Mouse (Mus musculus): Measurements from ENCODE around the gene Fgfr2. TPM values are rescaled to one million over a fixed set of nuclear protein-coding genes. Genes with fewer than 3 reads are reported as not detected.

The Fgfr2 gene
- polyA plus RNA-seq, 1 experiment: 3.0 TPM

- Histone ChIP-seq H3K27ac (ENCODE audit: control insufficient read depth, insufficient read depth, low read depth, low read length) (no peak overlapping the region), H3K4me3 (ENCODE audit: control insufficient read depth, low read depth, low read length) (no peak overlapping the region), H3K36me3 (ENCODE audit: control insufficient read depth, insufficient read depth, low read length) (no peaks in the 10 kb centered on the region), H3K4me1 (ENCODE audit: control insufficient read depth, insufficient read depth, low read length) (no peaks in the 10 kb centered on the region), H3K27me3 (ENCODE audit: control insufficient read depth, insufficient read depth, low read length) (no peaks in the 10 kb centered on the region)
- no peak for TF ChIP-seq CTCF (IDR thresholded peaks at IDR 0.05; ENCODE audit: control insufficient read depth, insufficient read depth, insufficient replicate concordance, low read depth, low read length)
- no peak for TF ChIP-seq POLR2A (IDR thresholded peaks at IDR 0.05; ENCODE audit: control insufficient read depth, low read depth, low read length)
These were observed 923.5 kb downstream of the Fgfr2 start for GRCm38 (mm10) chr7:132199686-132200085.

GRCm38 (mm10) chr7:132198806-132199205 is 924.3 kb downstream of the Fgfr2 start:
- Histone ChIP-seq H3K4me3 (ENCODE audit: control insufficient read depth, low read depth, low read length) (no peak overlapping the region), H3K4me1 (ENCODE audit: control insufficient read depth, insufficient read depth, low read length) (no peaks in the 10 kb centered on the region), H3K36me3 (ENCODE audit: control insufficient read depth, insufficient read depth, low read length) (no peaks in the 10 kb centered on the region), H3K27me3 (ENCODE audit: control insufficient read depth, insufficient read depth, low read length) (no peaks in the 10 kb centered on the region), H3K27ac (ENCODE audit: control insufficient read depth, insufficient read depth, low read depth, low read length) (no peak overlapping the region)
- no peak for TF ChIP-seq POLR2A (IDR thresholded peaks at IDR 0.05; ENCODE audit: control insufficient read depth, low read depth, low read length)

- Histone ChIP-seq H3K4me3 (ENCODE audit: control insufficient read depth, low read depth, low read length) (no peak overlapping the region), H3K36me3 (ENCODE audit: control insufficient read depth, insufficient read depth, low read length) (no peaks in the 10 kb centered on the region), H3K27me3 (ENCODE audit: control insufficient read depth, insufficient read depth, low read length) (no peaks in the 10 kb centered on the region), H3K27ac (ENCODE audit: control insufficient read depth, insufficient read depth, low read depth, low read length) (no peak overlapping the region), H3K4me1 (ENCODE audit: control insufficient read depth, insufficient read depth, low read length) (no peaks in the 10 kb centered on the region)
- TF ChIP-seq POLR2A (IDR thresholded peaks at IDR 0.05; ENCODE audit: control insufficient read depth, low read depth, low read length) (no peak), CTCF (IDR thresholded peaks at IDR 0.05; ENCODE audit: control insufficient read depth, insufficient read depth, insufficient replicate concordance, low read depth, low read length) (no peak)
These were observed 925.2 kb downstream of the Fgfr2 start for GRCm38 (mm10) chr7:132197817-132198475.

- Histone ChIP-seq H3K4me3 (ENCODE audit: control insufficient read depth, low read depth, low read length) (no peak overlapping the region), H3K27me3 (ENCODE audit: control insufficient read depth, insufficient read depth, low read length) (no peaks in the 10 kb centered on the region), H3K4me1 (ENCODE audit: control insufficient read depth, insufficient read depth, low read length) (no peaks in the 10 kb centered on the region), H3K36me3 (ENCODE audit: control insufficient read depth, insufficient read depth, low read length) (no peaks in the 10 kb centered on the region), H3K27ac (ENCODE audit: control insufficient read depth, insufficient read depth, low read depth, low read length) (no peak overlapping the region)
- TF ChIP-seq POLR2A (IDR thresholded peaks at IDR 0.05; ENCODE audit: control insufficient read depth, low read depth, low read length) (no peak), CTCF (IDR thresholded peaks at IDR 0.05; ENCODE audit: control insufficient read depth, insufficient read depth, insufficient replicate concordance, low read depth, low read length) (no peak)
These were observed 926.6 kb downstream of the Fgfr2 start for GRCm38 (mm10) chr7:132196581-132196980.

GRCm38 (mm10) chr7:132193606-132194005 is 929.5 kb downstream of the Fgfr2 start:
- no peak for TF ChIP-seq CTCF (IDR thresholded peaks at IDR 0.05; ENCODE audit: control insufficient read depth, insufficient read depth, insufficient replicate concordance, low read depth, low read length)
- TF ChIP-seq POLR2A (IDR thresholded peaks at IDR 0.05; ENCODE audit: control insufficient read depth, low read depth, low read length): no peak
- Histone ChIP-seq H3K27ac (ENCODE audit: control insufficient read depth, insufficient read depth, low read depth, low read length) (no peak overlapping the region), H3K36me3 (ENCODE audit: control insufficient read depth, insufficient read depth, low read length) (no peaks in the 10 kb centered on the region), H3K27me3 (ENCODE audit: control insufficient read depth, insufficient read depth, low read length) (no peaks in the 10 kb centered on the region), H3K4me1 (ENCODE audit: control insufficient read depth, insufficient read depth, low read length) (no peaks in the 10 kb centered on the region), H3K4me3 (ENCODE audit: control insufficient read depth, low read depth, low read length) (no peak overlapping the region)

- H3K36me3 ChIP-seq (ENCODE audit: control insufficient read depth, insufficient read depth, low read length): no peaks in the 10 kb centered on the region
- TF ChIP-seq CTCF (IDR thresholded peaks at IDR 0.05; ENCODE audit: control insufficient read depth, insufficient read depth, insufficient replicate concordance, low read depth, low read length) (no peak), POLR2A (IDR thresholded peaks at IDR 0.05; ENCODE audit: control insufficient read depth, low read depth, low read length) (no peak)
- H3K4me1 ChIP-seq (ENCODE audit: control insufficient read depth, insufficient read depth, low read length): no peaks in the 10 kb centered on the region
- H3K4me3 ChIP-seq (ENCODE audit: control insufficient read depth, low read depth, low read length): no peak overlapping the region
- no peaks in the 10 kb centered on the region for H3K27me3 ChIP-seq (ENCODE audit: control insufficient read depth, insufficient read depth, low read length)
- no peak overlapping the region for H3K27ac ChIP-seq (ENCODE audit: control insufficient read depth, insufficient read depth, low read depth, low read length)
These were observed 935.7 kb downstream of the Fgfr2 start for GRCm38 (mm10) chr7:132187456-132187855.

GRCm38 (mm10) chr7:132183892-132184404 is 939.2 kb downstream of the Fgfr2 start:
- no peaks in the 10 kb centered on the region for H3K4me1 ChIP-seq (ENCODE audit: control insufficient read depth, insufficient read depth, low read length)
- H3K36me3 ChIP-seq (ENCODE audit: control insufficient read depth, insufficient read depth, low read length): no peaks in the 10 kb centered on the region
- TF ChIP-seq CTCF (IDR thresholded peaks at IDR 0.05; ENCODE audit: control insufficient read depth, insufficient read depth, insufficient replicate concordance, low read depth, low read length) (no peak), POLR2A (IDR thresholded peaks at IDR 0.05; ENCODE audit: control insufficient read depth, low read depth, low read length) (no peak)
- no peaks in the 10 kb centered on the region for H3K27me3 ChIP-seq (ENCODE audit: control insufficient read depth, insufficient read depth, low read length)
- H3K27ac ChIP-seq (ENCODE audit: control insufficient read depth, insufficient read depth, low read depth, low read length): no peak overlapping the region
- no peak overlapping the region for H3K4me3 ChIP-seq (ENCODE audit: control insufficient read depth, low read depth, low read length)
